Mouse (Mus musculus) G1E-ER4 (cell line): ENCODE results near the gene Gm10964. TPM values are rescaled to one million over a fixed set of nuclear protein-coding genes. Genes with fewer than 3 reads are reported as not detected.

ENCODE experiments used
- GATA1 ChIP-seq: IDR thresholded peaks from one replicate; pipeline ENCODE4 v1.8.0; 2012; ENCODE audit warnings: low read length, inconsistent platforms
- polyA plus RNA-seq: library from polyadenylated mRNA; stranded (reverse); fragments of >175 nt; gene quantifications from 2 replicates; pipeline ENCODE4 v1.2.3, GENCODE M21; 2012

The Gm10964 gene
- polyA plus RNA-seq = not detected in 2 replicates

DNA sequence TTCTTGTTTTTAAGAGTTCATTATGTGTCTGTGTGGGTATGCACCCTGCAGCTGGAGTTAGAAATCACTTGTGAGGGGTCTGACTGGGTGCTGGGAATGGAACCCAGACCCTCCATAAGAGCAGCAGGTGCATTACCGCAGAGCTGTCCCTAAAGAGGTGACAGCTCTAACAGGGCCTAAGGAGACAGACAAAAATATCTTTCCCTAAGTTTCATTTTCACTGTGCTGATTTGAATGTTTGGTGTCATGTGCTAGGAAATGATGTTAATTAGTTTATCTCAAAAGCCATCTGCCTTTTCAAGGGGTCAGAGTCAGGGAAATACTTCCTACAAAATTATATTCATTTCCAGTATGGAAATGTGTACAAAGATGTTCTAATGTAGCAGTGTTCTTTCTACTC, at the start of gene Gm10964:
Gene Gm10964, plus strand, starts transcription at position 38 of the 400 bp plus-strand sequence.
- no peak for TF ChIP-seq GATA1

DNA sequence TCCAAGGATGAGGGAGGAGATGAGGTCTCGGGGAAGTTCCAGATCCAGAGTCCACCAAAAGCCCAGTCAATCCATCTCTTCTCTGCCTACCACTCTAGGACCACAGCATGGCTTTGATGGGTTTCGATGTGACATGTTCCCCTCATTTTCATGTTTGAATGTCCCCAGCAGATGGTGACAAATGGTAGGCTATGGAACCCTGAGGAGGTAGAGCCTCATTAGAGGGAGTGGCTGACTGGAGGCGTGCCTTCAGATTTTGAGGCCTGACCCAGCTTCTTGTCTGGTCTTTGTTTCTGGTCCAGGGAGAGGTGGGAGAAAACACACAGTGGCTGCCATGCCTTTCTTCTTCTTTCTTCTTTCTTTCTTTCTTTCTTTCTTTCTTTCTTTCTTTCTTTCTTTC, 48.7 kb upstream of the Gm10964 start:
- TF ChIP-seq GATA1 = no peak

DNA sequence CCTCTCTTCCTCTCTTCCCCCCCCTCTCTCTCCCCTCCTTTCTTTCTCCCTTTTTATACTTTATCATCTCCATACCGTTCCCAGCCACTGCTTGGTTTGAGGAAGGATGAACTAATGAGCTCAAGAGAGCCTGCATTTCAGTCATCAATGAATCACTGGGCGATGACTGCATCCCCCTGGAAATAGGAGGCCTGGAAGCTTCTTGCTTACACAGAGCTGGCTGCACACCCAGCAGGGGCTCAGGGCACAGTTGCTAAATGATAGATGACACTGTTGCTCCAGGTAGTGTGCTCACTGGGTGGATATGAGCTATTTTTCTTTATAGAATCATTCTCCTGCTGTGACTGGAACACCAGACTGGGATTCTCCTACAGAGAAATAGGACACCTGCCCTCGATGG, 43.6 kb upstream of the Gm10964 start:
- no peak for TF ChIP-seq GATA1

DNA sequence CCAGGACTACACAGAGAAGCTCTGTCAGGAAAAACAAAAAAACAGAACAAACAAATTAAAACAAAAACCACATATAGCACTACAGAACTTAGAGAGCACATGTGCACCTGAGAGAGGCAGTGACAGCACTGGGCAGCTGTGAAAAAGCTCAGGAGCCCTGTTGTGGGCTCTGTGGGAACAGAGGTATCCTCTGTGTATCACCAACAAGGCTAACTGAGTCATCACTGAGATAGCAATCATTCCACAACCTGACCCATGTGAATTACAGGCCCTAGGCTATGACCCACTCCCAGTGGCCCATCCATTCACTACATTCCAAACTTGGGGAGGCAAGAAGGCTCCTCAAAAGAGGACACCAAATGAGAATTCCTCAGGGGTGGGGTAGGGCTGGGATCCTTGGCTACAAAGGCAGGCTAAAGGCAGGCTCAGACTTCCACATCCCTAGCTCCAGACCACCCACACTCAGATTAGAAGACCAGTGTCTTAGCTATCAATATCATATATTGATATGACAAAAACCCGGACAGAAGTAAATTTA, 42.7 kb upstream of the Gm10964 start:
- TF ChIP-seq GATA1 = no peak

DNA sequence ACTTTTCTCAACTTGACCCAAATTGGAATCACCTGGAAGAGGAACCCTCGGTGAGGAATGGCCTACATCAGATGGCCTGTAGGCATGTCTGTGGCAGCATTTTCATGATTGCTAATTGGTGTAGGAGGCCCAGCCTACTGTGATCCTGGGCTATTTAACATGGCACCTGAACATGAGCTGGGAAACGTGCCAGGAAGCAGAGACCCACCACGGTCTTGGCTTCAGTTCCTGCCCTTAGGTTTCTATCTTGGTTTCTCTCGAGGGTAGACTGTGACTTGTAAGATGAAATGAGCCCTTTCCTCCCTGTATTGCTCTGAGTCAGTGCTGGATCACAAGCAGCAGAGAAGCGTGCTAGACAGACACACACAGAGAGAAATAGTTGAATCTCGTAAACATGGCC, 34.5 kb upstream of the Gm10964 start:
- TF ChIP-seq GATA1 = no peak

DNA sequence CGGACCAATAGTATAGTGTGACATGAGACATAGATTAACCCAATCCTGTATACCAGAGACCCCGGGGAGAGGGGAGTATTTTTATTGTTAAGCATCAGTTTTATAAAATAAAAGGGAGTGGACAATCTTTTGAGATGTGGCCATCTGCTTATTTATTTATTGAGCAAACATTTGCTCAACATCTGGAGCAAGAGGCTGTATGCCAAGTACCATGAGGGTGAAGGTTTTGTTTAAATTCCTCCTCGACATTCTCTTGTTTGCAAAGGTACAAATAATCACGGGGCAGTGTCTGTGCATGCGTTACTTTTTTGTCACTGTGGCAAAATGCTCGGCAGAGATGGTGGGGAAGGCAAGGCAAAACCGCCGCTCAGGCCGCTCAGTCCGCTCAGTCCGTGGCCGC, 33.7 kb upstream of the Gm10964 start:
- TF ChIP-seq GATA1 = no peak

DNA sequence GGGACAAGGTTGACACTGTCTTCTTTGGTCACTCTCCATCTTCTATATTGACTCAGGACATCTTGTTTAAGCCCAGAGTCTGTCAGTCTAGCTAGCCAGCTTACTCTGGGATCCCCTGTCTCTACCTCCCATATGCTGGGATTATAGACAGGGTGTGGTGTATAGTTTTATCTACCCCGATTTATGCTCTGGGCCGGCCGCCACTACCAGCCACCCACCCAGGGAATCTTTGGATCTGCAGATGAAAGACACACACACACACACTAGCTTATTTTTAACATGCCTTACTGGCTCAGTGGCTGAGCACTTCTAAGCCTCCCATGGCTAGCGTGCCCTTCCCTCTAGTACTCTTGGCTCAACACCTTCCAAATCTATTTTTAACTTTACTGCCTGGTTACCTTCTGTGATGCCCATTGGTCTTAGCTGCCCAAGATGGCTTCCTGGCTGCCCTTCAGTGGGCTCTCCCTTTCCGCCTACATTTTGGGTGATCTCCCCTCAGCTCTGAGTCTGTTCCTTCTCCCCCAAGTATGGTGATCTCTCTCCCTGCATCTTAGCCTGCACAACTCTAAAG, 29.6 kb upstream of the Gm10964 start:
- no peak for TF ChIP-seq GATA1

DNA sequence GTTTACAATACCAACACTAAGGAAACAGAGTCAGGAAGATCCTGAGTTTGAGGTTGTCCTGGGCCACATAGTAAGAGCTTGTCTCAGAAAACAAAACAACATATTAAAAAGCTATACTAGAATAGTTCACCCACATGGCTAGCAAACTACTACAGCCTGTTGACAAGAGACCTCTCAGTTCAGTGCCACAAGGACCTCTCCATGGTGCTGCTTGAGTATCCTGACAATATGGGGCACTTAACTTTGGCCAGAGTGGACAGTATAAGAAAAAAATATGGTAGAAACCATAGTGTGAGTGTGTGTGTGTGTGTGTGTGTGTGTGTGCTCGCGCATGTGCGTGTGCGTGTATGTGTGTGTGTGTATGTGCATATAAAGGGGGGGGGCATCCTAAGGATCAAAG, 27.0 kb upstream of the Gm10964 start:
- TF ChIP-seq GATA1 = no peak

DNA sequence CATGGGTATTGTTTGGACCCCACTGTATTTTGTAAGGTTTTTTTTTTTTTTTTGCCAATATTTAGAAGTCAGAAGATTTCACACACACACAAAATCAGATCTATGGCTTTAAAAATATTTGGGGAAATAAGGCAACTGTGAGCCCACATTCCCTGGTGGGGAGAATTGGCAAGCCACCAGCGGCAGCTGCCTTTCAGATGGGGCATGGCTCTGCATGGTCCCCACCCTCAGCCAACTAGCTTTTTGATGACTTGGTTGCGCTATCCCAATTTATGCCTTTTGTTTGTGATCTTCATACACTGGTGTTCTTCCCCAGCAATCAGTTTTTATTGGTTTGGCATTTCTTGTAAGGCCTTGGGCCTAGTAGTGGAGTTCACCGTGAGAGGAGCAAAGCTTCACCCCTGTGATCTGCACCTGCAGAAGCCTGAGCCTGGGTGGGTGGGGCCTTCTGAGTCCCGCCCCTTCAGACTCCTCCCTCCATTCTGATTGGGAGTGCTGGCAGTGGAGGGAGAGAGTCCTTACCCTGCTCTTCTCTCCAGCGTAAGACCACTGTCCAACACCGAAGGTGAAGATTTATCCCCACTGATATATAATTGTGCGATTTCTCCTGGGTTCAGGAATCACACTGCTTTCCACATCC, 24.8 kb upstream of the Gm10964 start:
- TF ChIP-seq GATA1 = no peak

DNA sequence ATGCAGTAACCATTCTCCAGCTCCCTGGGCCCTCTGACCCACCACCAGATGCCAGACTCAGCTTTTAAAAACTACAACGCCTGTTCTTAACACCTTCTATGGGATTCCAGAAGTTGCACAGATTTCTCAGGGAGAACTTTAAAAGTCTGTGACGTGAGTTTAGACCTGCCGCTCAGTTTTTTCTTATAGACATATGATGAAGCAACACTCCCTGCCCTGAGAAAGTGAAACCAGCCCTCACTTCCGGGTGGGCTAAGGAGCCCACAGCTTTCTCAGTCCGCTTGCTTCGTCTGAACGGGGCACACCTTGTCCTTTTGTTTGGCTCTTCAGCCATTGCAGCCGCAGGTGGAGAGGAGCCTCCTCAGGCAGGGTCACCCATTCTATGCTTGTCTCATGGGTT, 24.2 kb upstream of the Gm10964 start:
- TF ChIP-seq GATA1 = no peak

DNA sequence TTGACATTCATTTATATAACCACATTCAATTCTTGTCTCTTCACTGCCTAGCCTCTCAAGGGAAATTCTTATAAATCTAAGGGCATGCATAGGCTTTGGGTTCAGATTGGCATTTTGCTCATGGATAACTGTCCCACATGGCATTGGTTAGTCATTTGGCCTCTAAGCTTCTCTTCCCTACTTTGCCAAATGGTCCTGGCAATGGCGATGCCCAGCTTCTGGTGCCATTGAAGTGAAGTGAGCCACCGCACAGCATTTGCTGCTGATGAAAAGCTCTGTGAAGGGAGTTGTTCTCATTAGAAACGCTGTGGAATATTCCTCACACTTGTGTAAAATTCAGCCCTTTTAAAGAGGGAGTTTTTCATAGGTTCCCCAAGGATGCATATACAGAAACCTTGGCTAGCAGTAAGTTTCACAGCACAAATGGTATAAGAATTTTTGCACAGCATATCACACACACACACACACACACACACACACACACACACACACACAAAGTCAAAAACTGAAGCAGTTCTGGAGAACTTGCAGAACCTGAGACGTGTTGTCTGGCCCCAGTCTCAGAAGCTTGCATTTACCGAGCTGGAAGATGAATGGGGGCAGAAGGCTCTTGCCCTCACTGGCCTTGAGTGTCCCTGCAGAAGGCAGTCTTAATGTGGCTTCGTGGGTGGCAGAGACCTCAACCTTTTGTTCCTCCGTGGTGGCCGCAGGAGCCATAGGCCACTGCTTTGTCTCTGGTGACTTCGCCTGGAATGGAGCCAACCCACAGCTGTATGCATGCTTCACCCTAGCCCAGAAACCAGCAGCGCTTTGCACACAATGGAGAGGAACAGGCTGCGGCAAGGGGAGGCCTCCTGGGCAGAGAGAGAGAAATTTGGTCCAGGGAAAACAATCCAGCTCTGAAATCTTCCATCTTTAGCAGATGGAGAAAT, 23.1 kb upstream of the Gm10964 start:
- TF ChIP-seq GATA1 = no peak

DNA sequence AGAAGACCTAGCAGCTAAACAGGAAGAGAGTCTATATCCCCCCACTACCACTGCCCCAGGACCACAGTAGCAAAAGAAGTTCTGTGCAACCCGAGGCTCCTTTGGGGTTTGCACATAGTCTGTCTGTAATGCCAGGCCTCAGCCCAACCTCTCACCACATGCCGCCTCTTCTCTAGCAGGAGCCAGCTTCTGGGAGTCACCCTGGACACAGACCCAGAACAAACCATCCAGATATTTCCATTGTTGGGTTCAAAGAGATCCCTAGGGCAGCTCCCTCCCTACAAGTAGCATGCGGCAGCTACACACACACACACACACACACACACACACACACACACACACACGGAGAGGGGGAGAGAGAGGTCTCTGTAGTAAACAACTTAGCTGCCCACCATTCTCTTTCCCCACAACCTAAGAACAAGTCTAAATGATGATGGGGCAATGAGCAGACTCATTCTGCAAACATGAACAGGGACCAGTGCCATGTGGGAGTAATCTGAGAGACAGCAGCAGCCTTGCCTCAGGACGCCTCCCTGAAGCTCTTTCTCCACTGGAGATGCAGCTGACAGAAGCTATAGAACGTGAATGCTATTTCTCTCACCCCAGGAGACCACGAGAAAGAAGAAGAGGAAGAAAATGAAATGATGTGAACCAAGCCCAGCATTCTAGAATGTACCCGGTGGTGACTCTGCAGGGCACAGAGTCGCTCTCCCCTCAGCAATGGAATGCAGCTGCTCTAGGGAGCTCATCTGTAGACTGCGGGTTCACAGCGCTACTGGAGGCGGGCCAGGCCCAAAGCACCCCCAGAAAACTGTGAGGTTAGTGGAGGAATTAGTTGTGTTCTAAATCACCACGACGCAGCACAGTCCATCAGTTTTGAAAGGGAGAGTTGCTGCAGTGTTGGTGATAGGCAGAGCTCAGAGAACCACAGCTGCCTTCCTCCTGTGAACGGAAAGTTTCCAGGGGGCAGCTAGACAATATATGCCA, 22.1 kb upstream of the Gm10964 start:
- TF ChIP-seq GATA1 = no peak

DNA sequence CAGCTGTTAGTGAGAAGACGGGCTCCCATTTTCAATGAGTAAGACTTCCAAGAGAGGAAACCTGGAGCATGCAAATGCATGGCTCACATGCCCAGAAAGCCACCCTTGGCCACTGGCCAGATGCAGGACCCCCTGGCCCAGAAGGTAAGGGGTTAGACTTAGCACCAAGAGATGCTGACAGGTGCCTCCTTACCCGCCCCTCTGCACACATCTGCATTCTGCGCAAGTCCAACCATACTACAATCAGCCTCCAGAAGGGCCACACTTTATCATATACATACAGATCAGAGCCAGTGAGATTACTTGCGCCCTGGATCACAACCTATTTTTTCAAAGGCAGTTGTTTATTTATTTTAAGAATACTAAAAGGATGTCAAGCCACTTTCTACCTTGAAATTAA, 20.4 kb upstream of the Gm10964 start:
- no peak for TF ChIP-seq GATA1

DNA sequence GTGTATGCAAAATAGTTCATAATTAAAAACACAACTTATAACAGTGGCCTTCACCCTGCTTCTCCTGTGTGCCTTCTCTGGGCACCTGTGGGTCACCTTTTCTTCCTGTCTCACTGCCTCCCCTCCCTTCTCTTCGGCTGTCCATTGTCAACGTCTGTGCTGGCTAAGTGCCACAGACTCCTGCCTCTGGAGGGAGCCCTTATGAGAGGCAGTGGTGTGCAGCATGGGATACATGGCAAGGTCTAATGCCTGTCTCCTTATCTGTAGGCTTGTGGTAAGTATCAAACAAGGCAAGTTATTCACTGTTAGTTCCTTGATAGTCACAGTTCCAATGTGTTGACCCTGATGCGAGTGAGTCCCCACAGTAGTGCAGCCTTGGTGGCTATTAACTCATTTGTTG, 15.0 kb upstream of the Gm10964 start:
- no peak for TF ChIP-seq GATA1

DNA sequence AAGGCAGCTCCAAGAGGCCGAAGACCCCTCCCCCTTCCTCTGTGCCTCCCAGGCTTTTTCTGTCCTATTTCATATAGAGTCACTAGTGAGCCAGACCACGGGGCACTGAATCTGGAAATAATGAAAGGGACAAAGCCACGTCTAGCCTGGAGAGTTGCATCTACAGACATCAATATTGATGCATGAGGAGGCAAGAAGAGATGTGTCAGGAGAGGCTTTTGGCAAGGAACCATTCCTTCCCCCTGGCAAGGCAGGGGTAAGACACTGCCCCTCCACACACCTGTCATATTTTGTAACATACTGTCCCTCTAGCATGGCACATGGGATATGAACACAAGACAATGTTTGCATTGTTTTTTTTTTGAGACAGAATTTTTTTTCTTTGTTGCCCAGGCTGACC, 12.5 kb upstream of the Gm10964 start:
- TF ChIP-seq GATA1 = no peak
